Mouse (Mus musculus): Measurements from ENCODE around the gene Asphd1.
"Not testable (repeated sequence)": the region's sequence is repeated elsewhere in the genome, so short reads cannot be mapped to it uniquely, and the experiment has no call there.

The Asphd1 gene

DNA sequence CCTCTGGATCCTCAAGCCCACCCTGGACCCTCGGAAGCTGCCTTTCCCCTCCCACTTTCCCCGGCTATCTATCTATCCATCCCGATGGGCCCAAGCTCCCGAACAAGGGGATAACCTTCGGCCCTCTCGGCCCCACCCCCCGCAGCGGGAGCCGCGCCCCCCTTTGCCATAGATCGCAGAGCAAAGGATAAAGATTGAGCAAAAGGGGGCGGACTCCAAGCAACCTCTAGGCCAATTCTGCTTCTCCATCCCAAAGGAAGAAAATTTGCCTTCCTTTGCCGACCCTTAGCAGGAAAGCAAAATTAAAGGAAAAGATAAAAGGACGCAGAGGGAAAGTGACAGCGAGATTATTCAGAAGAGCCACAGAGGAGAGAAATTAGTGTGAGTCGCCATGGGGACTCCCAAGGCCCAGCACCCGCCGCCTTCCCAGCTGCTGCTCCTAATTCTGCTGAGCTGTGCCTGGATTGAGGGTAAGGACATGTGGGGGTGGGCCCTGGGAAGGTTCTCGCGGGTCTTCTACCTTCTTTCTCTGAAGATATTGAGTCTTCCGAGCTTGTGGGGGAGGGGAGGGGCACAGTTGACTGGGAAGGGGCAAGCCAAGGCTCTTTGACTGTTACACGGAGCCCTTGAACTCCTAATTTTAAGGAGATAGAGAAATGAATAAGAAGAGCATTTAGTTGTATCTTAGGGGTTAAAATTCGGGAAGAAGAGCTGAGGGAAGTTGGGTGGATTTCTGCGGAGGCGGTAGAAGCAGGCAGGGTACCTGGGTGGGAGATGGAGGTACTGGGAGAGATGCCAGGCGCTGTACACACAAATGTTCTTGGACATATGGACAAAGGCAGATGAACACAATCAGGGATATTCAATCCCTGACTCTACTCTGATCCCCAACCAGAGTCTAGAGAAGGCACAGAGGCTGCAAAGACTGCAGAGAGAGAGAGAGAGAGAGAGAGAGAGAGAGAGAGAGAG lies 1.5 kb upstream of the Asphd1 start:
- in situ Hi-C loops (cut with MboI) = no loop called here

DNA sequence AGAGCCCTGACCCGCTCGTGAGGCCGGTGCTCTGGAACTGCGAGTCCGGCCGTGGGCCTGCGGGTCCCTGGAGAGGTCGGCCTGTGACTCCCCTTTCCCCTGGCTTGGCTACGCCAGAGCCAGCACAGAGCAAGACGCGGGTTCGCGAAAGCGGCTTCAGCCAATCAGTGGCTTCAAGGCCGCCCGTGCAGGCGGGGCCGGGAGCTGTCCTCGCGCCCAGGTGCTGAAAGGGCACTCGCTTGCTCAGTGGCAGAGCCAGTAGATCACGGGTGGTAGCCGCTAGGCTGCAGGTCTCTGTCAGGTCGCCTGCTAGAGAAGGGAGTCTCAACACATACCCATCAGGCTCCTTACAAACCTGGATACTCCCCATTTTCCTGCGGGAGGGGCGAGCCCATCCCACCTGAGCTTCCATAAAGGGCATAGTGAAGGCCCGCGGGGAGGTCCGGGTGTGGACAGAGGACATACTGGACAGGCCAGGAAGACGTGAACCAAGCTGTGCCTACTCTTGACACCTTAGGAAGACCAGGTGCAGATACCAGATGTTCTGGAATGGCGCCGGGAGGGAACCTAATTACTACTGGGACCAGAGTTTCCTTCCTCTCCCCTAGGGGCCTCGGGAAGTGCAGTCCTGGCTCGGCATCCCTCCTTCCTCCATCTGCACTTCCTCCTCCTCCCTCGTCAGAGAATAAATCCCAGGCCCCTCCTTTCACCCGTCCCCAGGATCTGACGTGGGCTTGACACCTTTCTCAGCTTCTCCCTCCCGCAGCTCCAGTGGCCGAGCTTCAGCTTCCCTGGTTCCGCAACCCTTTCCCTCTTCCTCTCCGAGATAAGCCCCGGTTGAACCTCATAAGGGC lies 638 bp upstream of the Asphd1 start, which contains the start of gene Sez6l2:
Gene Sez6l2, plus strand, starts transcription at position 771 of the 854 bp plus-strand sequence.
- in situ Hi-C loops (cut with MboI) = no loop called here

DNA sequence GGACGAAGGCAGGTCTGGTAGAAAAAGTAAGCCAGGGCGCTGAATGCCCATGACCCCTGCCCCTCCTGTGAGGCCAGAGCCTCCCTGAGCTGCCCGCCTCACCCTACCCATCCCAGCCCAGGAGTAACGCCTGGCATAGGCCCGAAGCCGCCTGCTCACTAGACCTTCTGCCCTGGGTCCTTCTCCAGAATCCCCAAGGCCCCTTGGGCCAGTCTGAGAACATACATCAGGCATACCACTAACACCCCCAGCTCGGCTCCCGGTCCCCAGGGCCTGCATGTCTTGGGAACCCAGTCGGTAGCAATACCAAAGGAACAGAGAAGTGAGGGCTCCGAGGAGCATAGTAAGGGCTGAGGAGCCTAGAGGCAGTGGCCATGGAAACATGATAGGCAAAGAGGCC lies 756 bp downstream of the Asphd1 start:
- in situ Hi-C loops (cut with MboI) = no loop called here

DNA sequence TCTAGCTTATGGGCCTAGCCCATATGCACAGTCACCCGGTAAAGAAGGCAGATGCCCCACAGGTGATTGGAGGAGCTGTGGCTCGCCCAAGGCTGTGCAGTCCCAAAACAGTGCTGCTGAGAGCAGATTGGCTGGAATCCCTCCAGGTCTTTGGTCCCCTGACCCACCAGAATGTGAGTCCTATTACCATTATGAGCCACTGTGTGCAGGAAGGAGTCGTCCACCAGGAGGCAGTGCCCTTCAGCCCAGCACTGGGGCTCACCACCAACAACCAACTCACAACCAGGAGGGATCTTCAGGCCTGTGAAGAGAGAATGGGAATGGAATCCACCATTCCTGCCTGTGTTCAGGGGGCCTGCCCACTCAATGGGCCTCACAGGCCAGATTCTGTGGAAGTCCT lies 2.9 kb downstream of the Asphd1 start:
- in situ Hi-C loops (cut with MboI) = no loop called here

DNA sequence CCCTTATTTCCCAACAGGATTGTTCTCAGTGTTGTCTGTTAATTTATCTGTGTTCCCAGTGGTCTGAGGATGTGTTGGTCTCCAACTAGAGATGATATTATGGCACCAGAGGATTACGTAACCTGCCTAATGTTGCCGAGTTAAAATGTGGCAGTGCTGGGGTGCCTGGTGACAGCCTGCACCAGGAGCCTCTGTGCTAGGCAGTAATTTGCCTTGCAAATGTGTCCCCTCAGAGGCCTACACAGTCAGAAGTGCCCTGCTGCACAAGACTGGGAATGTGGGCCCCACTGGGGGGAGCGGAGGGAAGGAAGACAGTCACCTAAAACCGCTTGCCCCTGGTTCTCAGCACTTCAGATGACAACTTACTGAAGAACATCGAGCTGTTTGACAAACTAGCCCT lies 7.6 kb downstream of the Asphd1 start:
- in situ Hi-C loops (cut with MboI) = no loop called here

DNA sequence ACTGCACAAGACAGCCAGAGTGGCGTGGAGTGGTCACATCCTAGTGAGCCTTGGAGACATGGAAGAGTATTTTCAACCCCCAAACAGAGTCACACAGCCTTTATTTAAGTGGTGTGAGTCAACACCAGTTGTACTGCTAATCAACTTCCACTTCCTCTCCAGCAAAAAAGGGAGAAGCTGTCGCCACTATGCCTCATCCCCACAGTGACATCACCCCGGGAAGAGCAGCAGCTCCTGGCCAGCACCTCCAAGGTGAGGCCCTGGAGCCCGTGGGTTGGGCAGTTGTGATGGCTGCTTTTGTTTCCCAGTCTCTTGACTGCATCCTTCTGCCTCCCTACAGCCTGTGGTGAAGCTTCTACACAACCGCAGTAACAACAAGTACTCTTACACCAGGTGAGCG lies 8.2 kb downstream of the Asphd1 start:
- in situ Hi-C loops (cut with MboI) = no loop called here

DNA sequence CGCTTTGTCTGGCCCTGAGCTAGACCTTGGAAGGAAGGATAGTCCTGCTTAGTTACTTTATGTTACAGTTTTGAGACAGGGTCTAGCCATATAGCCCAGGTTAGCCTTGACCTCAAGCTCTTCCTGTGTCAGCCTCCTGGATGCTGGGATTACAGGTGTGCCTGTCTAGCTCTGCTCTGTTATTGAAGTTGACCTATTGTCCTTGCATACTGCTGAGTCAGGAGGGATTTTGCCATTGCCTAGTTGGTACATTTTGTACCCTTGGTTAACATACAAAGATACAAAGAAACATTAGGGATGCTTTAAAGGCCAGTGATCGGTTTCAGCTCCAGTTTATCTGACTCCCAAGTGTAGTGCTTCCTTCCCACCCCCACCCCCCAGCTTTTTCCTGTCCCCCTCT lies 16.7 kb downstream of the Asphd1 start:
- in situ Hi-C loops (cut with MboI) = no loop called here

DNA sequence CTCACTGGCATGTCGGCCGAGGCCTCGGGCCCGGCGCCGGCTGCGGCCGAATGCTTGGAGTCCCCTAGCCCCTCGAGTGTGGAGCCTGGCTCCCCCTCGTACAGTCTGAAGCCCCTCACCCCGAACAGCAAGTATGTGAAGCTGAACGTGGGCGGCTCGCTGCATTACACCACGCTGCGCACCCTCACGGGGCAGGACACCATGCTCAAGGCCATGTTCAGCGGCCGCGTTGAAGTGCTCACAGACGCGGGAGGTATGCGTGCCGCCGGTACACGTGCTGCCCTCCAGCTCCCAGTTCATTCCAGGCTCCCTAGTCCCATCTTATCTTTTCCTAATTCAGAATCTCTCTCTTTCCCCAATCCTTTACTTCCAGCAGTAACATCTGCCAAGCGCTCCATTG lies 20.3 kb downstream of the Asphd1 start:
- in situ Hi-C loops (cut with MboI) = no loop called here

DNA sequence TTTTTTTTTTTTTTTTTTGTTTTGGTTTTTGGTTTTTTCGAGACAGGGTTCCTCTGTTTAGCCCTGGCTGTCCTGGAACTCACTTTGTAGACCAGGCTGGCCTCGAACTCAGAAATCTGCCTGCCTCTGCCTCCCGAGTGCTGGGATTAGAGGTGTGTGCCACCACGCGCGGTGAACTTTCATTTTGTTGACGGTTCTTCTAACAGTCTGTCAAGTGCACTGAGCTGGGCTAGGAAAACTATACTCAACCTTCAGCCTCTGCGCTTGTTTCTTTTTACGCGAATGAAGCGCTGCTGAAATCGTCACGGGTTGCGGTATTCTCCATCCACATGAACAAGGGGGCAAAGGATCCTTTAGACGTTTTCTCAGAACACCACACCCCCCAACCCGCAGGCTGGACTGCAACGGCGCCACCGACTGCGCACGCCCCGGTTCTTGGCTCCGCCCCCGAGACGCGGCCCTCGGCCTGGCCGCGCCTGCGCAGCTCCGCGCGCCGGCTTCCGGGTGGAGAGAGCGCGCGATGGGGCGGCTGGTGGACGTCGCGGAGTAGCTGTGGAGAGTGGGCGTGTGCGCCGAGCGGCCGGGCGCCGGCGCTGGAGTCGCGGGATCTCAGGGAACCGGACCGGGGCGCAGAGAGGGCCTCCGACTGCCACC lies 20.9 kb downstream of the Asphd1 start, which contains the start of gene Kctd13:
Gene Kctd13, plus strand, starts transcription at position 496 of the 654 bp plus-strand sequence.
- in situ Hi-C loops (cut with MboI) = no loop called here

DNA sequence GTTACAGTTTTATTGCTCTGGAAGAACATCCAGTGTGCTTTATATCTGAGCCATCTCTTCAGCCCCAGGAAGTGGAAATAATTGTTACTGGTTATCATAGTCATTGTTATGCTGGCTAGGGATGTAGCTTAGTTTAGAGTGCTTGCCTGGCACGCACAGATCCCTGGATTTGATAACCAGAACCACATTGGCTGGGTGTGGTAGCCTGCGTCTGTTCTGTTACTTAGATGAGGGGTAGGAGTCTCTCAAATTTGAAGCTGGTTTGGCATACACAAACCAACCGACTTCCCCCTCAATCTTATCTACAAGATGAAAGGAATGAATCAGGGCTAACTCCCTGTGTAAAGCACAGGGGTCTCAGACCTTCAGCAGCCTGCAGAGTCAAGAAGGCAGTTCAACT lies 23.1 kb downstream of the Asphd1 start:
- in situ Hi-C loops (cut with MboI) = no loop called here

DNA sequence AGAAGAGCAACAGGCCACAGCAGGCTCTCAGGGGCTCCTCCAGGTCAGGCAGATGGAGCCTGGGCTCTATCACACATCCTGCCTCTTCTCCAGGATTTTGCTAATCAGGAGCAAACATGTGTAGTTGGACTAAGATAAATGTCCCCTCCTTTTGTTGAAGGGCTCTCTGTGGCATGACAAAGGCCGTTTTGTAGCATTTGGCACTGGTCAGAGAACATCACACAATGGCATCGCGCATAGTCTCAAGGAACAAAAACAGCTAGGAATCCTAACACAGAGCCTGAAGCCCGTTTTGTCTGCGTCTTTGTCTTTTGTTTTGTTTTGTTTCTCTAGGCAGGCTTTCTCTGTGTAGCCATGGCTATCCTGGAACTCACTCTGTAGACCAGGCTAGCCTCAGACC lies 25.4 kb downstream of the Asphd1 start:
- in situ Hi-C loops (cut with MboI) = no loop called here

DNA sequence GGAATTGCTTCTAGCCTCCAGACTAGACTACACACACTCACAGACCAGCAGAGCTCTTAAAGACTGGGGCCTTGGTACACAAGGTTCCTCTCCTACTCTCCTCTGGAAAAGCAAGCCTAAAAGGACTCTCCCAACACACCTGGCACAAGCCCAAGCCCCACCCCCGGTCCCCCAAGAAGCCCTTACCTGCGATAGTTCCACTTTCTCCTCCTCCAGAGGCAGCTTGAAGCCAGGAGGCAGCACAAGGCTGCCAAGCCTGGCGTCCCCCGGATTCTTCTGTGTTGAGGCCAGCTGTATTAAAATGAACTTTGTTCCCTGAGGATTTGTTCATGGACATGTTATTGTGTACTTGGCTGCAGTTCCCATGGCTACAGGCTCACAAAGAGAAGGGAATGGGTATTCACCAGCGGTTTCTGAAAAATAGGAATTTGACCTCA lies 26.7 kb downstream of the Asphd1 start, which contains the start of gene Tmem219:
Gene Tmem219, minus strand, starts transcription at position 294 of the 437 bp plus-strand sequence.
- in situ Hi-C loops (cut with MboI) = no loop called here

DNA sequence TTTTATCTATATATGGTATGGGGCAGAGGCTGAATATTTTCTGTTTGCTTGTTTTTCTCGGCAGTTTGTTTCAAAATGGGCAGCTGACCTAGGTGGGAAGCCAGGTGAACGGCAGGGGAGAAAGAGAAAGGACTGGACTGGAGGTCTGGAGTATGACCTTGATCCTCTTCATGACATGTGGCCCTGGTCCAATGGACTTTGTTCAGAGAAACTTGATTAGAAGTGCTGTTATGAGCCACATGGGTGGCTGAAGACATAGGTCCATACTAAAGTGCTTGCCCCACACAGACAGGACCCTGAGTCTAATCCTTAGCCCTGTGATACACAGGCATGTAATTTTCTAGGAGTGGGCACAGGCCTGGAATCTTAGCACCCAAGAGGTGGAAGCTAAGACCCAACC lies 27.8 kb downstream of the Asphd1 start:
- in situ Hi-C loops (cut with MboI) = no loop called here

DNA sequence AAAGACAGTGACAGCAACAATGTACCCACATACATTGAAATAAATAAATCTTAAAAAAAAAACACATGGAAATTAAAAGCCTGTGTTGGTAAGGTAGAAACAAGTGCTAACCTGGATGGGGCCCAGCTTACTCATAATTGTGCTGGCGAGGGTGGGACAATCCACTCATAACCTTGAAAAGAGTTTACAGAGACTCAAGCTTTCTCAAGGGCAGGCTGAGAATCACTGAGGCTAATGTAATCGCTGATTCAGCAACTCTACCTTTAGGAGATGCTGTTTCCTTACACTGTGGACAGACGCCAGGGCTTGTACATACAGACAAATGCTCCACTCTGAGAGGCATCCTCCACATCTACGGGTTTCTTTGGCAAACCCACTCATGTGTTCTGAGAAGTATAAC lies 29.4 kb downstream of the Asphd1 start:
- in situ Hi-C loops (cut with MboI) = no loop called here

DNA sequence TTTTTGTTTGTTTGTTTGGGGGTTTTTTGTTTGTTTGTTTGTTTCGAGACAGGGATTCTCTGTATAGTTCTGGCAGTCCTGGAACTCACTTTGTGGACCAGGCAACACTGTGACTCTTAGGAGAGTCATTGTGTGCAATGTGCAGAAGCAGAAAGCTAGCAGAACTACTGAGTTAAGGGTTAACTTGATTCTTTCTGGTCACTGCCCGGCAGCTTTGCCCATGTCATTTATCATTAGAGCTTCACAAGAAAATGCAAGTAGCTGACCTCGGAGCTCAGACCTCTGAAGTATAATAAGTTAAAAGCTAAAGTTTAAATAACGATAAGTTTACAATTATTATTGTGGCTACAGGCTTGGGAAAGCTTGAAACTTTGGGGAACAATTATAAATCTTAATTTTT lies 31.0 kb downstream of the Asphd1 start:
- in situ Hi-C loops (cut with MboI) = not testable (repeated sequence)

DNA sequence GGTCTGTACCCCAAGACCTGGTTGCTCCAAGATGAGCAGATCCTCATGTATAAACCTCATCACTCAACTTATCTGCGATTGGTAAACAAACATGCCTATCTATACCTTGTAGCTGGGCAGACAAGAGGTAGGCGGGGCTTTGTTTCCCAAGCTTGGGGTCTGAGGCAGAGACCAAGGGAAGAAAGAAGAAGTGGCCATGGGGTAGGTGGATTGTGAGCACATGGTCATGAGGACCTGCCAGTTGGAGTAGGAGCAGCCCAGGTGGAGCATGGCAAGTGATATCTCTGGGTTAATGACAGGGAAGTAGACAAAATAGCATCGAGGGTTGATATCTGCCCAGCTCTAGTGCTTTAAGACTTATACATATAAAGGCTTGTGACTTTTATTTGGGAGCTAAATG lies 34.5 kb downstream of the Asphd1 start:
- in situ Hi-C loops (cut with MboI) = no loop called here

DNA sequence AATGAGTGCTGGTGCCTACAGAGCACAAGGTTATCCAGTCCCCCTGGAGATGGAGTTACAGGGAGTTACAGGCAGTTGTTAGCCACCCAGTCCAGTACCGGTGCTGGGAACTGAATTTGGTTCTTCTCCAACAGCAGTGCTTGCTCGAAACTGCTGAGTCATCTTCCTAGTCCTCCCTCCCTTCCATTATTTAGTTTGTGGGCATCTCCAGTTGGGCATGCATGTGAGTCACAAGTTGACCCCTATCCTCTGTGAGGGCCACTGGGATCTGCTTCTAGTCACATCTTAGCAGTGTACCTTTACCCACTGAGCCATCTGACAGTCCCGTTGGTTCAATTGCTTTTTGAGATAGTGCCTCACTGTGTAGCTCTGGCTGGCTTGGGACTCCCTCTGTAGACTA lies 43.8 kb downstream of the Asphd1 start:
- in situ Hi-C loops (cut with MboI) = no loop called here

DNA sequence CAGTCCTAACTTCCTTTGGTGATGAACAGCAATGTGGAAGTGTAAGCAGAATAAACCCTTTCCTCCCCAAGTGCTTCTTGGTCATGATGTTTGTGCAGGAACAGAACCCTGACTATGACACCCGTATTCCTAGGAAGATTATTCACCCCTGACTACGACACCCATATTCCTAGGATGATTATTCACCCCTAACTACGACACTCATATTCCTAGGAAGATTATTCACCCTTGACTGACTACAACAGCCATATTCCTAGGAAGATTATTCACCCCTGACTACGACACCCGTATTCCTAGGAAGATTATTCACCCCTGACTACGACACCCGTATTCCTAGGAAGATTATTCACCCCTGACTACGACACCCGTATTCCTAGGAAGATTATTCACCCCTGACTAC lies 49.6 kb downstream of the Asphd1 start:
- in situ Hi-C loops (cut with MboI) = not testable (repeated sequence)

DNA sequence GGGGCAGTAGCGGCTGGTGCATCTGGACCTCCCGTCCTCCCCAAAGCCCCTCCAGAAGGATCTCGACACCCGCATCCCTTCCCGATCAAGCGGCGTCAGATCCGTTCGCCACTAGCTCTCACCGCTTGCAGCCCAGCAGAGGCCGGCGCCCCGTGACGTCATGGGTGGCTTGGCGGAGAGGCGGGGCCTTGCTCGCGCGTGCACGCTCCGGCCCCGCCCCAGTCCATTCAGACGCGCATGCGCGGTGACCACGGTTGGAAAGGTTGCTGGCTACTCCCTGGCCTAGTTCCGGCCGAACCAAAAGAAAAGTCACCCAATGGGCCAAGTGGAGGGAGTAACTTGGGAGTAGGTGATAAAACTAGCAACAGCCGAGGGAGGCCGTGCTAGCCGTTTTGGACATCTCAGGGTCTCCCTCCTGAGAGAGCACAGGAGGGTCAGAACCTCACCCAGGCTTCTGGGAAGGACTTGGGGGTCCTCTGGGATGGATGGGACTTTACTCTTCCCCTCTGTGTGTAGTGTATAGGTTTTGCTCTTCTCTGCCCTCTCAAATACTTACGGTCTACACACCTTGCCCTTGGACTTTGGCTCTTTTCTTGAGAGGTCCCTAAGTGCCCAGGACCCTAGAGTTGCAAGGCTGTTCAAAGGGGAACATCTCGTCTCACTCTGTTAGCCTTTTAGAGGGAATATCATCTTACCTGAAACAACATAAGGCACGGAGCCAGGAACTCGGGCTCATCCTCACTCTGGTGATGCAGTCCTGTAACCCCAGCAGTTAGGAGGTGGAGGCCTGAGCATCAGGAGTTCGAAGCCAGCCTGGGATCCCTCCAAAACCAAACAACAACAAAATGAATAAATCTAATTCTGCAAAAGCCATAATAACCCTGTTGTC lies 51.0 kb downstream of the Asphd1 start:
- in situ Hi-C loops (cut with MboI) = no loop called here

DNA sequence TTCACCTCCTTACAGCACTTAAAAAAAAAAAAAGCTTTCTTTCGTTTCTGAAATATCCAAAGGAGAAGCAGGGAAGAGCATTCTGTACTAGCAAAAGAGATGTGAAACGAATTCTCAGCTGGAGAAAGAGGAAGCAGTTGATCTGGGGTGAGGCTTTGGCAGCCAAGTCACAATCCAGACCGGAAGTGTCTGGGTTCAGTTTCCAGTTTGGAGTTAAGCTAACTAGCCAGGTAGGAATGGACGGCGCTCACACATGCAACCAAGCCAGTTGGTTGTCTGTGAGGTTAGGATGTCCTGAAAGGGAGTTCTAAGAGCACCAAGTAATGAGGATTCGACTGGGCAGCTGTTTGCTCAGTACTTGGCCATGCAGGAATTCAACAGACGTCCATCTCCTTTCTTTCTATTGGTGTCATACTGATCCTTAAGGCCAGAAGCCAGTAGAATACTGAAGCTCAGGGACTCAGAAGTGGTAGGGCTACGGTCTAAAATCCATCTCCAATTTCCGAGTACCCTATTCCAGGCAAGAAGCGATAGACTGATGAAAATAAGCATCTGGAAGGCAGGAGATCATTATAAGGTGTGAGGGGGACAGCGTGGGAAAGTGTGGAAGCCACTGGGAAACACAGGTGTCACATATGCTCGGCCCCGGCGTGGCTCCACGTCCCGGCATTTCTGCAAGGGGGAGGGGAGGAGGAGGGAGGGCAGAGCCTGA lies 51.8 kb downstream of the Asphd1 start:
- in situ Hi-C loops (cut with MboI) = no loop called here
